Mouse (Mus musculus) layer of hippocampus, adult 2 months (tissue): Measurements from ENCODE around the gene Gspt1. TPM values are rescaled to one million over a fixed set of nuclear protein-coding genes. Genes with fewer than 3 reads are reported as not detected.

Source experiments
- DNase-seq, 2 experiments: peaks; one replicate each; pipeline ENCODE4 v3.0.0; 2022; ENCODE audit warnings: low spot score in 2 of 2
- H3K27ac ChIP-seq: fragments of 200-600 bp; 2 replicates; pipeline ENCODE4 v1.8.1; 2022
- H3K4me3 ChIP-seq: fragments of 200-600 bp; 2 replicates; pipeline ENCODE4 v1.8.1; 2022; ENCODE audit warnings: mild to moderate bottlenecking
- CTCF ChIP-seq: fragments of 200-600 bp; conservative IDR thresholded peaks from 2 replicates; pipeline ENCODE4 v1.8.1; 2022; ENCODE audit warnings: antibody characterized with exemption, mild to moderate bottlenecking, moderate library complexity
- total RNA-seq, 2 experiments: library from RNA; stranded (reverse); gene quantifications; 2 replicates each; pipeline ENCODE4 v1.2.3; 2021

Gene Gspt1
- total RNA-seq, 2 experiments from 2014 or later, result 85.1 to 86.5 TPM

GRCm38 (mm10) chr16:11266556-11266955 lies 12.4 kb upstream of the Gspt1 start:
- no peak for TF ChIP-seq CTCF
- no peak overlapping the region for H3K27ac ChIP-seq
- no peak for DNase-seq
- H3K4me3 ChIP-seq, result no peak overlapping the region

DNA sequence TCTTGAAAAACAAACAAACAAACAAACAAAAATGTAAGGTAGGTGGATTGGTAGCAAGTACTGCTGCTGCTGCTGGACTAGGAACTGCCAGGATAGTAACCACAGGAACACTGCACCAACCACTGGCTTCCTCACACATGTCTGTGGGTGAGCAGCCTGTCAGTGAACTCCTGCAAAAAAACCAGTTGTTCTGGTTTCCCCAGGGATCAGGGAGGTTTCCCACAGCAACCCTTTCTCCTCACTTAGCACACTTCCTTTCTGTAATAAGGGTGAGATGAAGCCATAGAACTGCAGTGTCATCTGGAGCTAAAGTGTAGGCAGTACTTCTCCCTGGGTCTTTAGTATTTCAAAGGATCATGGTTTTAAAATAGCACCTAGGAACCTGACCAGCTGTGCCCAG lies 9.1 kb upstream of the Gspt1 start:
- H3K4me3 ChIP-seq, result no peak overlapping the region
- no peak for DNase-seq
- no peak for TF ChIP-seq CTCF

DNA sequence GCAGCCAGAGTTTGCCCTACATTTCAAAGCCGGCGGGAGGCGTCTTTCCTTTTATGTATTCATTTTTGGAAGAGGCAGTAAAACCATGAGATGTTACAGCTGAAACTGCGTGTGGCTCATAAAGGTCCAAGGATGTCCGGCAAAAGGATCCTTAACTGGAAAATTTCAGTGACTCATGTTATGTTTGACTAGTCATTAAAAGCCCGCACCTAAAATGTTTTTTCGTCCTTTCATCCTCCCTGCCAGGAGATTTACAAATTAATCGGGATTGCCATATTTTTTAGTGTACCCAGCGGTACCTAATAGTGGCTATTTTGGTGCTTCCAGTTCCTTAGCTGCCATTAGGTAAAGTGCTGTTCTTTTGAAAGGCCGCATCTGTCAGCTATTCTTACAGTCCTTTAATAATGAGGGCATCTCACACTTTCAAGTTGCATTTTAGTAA lies 619 bp upstream of the Gspt1 start:
- no peak; the same call in 1 of the 2 replicates for TF ChIP-seq CTCF
- Histone ChIP-seq H3K4me3 (peak overlapping the region; percentile 64), H3K27ac (peak overlapping the region; percentile 99)
- no peak for DNase-seq

More for the DNA sequence above, 9.1 kb upstream of the Gspt1 start:
- no peak overlapping the region for H3K27ac ChIP-seq

DNA sequence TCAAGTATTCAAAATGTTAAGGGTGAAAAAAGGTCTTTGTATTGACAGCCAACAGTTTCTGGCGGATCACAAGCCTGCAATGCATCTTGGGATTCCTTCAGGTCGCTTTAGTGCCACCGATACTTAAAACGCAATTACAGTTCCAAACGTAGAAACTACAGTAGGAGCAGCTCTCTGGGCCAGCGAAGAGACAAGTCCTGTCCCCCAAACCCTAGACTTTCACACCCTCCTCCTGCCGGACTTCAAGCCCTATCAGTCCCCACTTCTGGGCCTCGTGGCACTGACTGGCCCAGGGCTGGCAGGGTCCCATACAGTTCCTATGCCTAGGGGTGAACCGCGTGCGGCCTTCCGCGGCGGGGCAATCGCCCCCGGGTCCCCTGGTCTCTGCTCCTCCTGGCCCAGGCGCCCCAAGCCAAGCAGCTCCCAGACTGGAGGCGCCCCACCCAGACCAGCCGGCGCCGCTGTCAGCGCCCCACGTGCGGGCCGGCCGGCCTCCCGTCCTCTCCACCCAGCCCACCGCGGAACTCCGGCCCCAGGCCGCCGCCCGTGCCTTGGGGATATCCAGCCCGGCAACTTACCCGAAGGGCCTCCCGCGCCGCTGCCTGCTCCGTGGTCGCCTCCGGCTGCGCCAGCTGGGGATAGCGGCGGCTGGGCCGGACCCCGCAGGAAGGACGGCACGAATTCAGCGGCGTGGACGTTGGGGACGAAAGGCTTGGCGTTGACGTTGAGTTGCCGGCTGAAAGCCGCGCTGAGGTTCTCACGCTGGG lies 877 bp downstream of the Gspt1 start:
- TF ChIP-seq CTCF, result no peak
- H3K27ac ChIP-seq, result peak overlapping the region; percentile 93
- DNase-seq, result peak in 1 of 2 experiments; percentile 26
- H3K4me3 ChIP-seq, result peak overlapping the region; percentile 95

GRCm38 (mm10) chr16:11247791-11248190 lies 6.3 kb downstream of the Gspt1 start:
- Histone ChIP-seq H3K4me3 (no peak overlapping the region), H3K27ac (no peak overlapping the region)
- no peak for TF ChIP-seq CTCF
- no peak for DNase-seq

DNA sequence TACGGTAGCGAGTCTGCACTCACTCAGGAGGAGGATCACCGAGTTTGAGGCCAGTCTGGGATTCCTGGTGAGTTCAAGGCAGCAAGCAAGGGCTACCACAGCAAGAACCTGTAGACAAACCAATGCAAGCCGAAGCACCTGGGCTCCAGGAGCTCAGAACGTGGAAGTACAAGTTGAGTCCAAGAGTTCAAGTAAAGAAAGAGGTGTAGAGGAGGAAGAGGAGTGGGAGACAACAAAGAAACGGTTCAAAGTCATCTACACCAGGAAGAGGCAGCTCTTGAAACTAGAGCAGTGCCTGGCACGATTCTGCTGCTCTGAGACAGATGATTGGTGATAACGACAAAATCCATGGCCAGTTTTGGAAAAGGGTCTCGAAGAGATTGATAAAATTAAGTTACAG lies 8.4 kb downstream of the Gspt1 start:
- H3K27ac ChIP-seq, result no peak overlapping the region

DNA sequence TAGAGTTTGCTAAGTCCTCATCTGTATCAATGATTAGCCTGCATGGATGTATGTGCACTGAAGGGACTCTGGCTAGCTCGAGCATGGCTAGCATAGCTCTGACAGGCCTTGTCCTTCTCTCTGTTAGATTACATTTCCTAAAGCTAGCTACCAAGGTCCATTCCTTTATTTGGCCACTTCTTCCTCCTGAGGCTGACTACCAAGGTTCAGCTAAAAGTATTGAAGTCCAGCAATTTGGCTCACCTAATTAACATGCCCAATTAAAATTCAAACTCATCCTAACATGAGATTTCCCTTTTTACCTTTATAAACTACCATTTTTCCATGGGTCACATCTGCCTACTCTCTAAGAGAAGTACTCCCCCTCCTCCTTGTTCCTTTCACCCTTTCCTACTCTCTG lies 11.7 kb downstream of the Gspt1 start:
- Histone ChIP-seq H3K4me3 (no peak overlapping the region), H3K27ac (no peak overlapping the region)
- no peak for TF ChIP-seq CTCF
- DNase-seq, result no peak

More for the DNA sequence above, 8.4 kb downstream of the Gspt1 start:
- DNase-seq, result no peak
- H3K4me3 ChIP-seq, result no peak overlapping the region
- no peak for TF ChIP-seq CTCF

GRCm38 (mm10) chr16:11217801-11218200 lies 36.3 kb downstream of the Gspt1 start:
- DNase-seq, result no peak
- Histone ChIP-seq H3K4me3 (no peak overlapping the region), H3K27ac (no peak overlapping the region)
- no peak for TF ChIP-seq CTCF

DNA sequence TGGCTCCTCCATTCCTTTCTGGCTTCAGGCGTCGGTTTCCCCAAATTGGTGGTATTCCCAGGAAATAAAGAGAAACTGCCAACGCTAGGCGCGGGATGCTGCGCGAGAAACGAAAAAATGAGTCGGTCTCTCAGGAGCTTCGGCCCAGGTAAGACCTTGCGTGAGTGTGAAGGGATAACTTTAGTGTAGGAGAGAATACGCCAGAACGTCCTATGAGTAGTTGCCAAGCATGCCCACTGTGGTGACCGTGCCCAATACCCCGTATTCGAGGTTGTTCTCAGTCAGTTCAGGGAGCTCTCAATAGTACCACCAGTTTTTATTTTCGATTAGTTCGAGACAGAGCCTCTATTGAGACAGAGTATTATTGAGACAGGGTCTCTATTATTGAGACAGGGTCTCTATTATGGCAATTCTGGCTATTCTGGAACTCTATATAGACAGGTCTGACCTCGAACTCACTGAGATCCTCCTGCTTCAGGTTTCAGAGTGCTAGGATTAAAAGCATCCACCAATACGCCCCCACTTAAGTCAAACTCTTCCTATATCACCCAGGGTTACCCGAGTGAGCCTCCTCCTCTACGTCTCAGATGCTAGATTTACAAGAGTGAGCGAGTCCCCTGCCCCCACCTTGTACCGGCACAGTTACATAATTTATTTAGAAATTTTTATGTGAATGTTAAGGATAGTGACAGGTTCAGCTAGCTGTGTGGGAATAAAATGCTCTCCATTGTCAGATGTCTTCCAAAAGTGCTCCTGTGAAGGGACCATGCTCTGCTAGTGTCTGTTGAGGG lies 50.3 kb downstream of the Gspt1 start:
- Histone ChIP-seq H3K4me3 (peak overlapping the region; percentile 84), H3K27ac (peak overlapping the region; percentile 94; the same call in 1 of the 2 replicates)
- no peak for DNase-seq
- no peak for TF ChIP-seq CTCF

- Histone ChIP-seq H3K27ac (peak within 1 kb of the TSS; percentile 94), H3K4me3 (peak within 1 kb of the TSS; percentile 84)
- peak; percentile 90 to 93 for DNase-seq
- no peak for TF ChIP-seq CTCF
Observed at GRCm38 (mm10) chr16:11202571-11203554, 51.3 kb downstream of the Gspt1 start, which contains the start of gene Rsl1d1. Gene Rsl1d1 (minus strand): TSS chr16:11203331.

- H3K27ac ChIP-seq, result peak overlapping the region; percentile 94; the same call in 1 of the 2 replicates
- DNase-seq, result no peak
- H3K4me3 ChIP-seq, result peak overlapping the region; percentile 84
- TF ChIP-seq CTCF, result peak; percentile 43
Observed at GRCm38 (mm10) chr16:11201740-11202394, 52.3 kb downstream of the Gspt1 start.

DNA sequence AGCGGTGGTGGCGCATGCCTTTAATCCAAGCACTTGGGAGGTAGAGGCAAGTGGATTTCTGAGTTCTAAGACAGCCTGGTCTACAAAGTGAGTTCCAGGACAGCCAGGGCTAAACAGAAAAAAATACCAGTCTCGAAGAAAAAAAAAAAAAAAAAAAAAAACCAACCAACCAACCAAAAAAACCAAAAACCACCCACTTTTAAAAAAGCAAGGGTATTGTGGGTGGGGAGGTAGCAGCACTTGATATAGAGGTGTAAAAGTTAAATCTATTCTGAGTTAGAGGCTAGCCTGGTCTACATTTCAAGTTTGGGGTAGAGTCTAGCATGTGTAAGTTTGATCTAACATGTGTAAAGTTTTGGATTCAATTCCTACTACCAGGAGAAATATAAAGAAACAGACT lies 53.9 kb downstream of the Gspt1 start:
- no peak for DNase-seq
- TF ChIP-seq CTCF, result no peak
- Histone ChIP-seq H3K27ac (no peak overlapping the region), H3K4me3 (no peak overlapping the region)
